Mouse (Mus musculus): Measurements from ENCODE around the gene Pknox2.

DNA sequence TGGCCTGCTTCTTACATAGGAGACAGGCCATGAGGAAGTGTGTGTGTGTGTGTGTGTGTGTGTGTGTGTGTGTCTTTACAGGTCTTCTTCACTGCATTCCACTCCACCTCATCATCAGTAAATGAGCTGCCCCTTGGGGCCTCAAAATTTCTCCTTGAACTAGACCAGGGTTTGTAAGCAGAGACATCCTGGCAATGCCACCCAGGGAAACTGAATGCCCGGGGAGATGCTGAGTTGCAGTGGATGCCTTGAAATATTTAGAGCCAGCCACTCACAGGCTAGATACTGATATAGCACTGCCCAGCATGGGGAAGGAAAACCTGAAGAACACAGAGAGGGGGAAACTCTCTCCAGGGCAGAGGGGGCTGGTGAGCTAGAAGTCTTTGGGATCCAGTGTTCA lies 178.1 kb downstream of the Pknox2 start:
- no peak for TF ChIP-seq CTCF (IDR thresholded peaks at IDR 0.05; ENCODE audit: control insufficient read depth, insufficient read depth, insufficient read length)
- no peak for TF ChIP-seq MYOD1 (IDR thresholded peaks at IDR 0.05; ENCODE audit: control insufficient read depth, insufficient read length, low read depth)
- no peak for TF ChIP-seq MYOG (IDR thresholded peaks at IDR 0.05; ENCODE audit: control insufficient read depth, extremely low read depth, insufficient read length)

Data from C2C12 (cell line).